Mouse (Mus musculus): Measurements from ENCODE around the gene Zfp599.
"Not testable (repeated sequence)": the region's sequence is repeated elsewhere in the genome, so short reads cannot be mapped to it uniquely, and the experiment has no call there.

GRCm38 (mm10) chr9:22307920-22308262 is 48.2 kb upstream of the Zfp599 start:
- not testable (repeated sequence) for TF ChIP-seq CTCF (IDR thresholded peaks at IDR 0.05; ENCODE audit: borderline replicate concordance, control insufficient read depth, extremely low read depth, insufficient read depth, low read length, poor library complexity); POLR2A (IDR thresholded peaks at IDR 0.05; ENCODE audit: control insufficient read depth, extremely low read depth, insufficient read depth, low read length, poor library complexity)
